Mouse (Mus musculus): ENCODE results near the gene Efna2. TPM values are rescaled to one million over a fixed set of nuclear protein-coding genes. Genes with fewer than 3 reads are reported as not detected.
"Not testable (repeated sequence)": the region's sequence is repeated elsewhere in the genome, so short reads cannot be mapped to it uniquely, and the experiment has no call there.

The Efna2 gene
- total and polyA plus RNA-seq, 3 experiments: 1.8 to 10.2 (median 5.2) TPM

DNA sequence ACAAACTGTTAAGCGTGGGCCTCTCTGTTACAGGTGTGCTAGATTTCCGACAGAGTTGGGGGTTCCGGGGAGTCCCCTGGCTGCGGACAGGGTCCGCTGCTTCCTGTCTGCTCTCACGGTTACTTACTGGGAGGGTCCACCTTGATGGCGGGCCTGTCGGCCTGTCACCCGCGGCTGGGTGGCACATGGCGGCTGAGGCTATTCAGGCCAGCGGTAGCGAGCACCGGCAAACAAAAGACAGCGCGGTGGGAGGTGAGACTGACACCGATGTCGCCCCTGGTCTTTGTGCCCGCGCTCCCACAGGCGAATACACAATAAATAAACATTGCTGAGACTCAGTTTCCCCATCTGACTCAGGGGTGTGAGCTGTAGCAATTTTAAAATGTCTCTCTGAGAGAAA is 10.7 kb downstream of the Efna2 start:
- DNase-seq: no peak

DNA sequence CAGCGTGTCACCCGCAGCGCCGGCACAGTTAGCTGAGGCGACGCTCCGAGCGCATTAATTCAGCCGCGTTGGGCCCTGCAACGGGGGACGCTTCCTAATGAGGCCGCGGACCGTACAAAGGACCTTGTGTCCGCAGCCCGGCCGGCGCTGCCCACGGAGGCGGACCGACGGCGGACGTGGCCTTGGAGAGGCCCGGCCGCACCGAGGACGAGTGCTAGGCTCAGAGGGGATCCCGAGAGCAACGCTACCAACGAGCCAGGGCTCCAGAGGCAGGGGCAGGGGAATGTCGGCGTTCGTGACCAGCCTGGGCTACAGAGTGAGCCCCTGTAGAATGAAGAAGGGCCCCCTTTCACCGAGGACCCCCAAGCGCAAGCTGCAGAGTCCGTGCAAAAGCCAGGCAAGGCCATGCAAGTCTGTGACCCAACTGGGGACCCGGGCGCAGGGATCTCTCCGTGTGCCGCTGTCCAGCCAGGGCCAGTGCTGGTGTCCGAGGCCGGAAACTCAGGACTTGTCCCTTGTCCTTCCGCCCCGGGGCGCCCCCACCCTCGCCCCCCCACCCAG is 11.3 kb downstream of the Efna2 start:
- DNase-seq: peak; percentile 77

DNA sequence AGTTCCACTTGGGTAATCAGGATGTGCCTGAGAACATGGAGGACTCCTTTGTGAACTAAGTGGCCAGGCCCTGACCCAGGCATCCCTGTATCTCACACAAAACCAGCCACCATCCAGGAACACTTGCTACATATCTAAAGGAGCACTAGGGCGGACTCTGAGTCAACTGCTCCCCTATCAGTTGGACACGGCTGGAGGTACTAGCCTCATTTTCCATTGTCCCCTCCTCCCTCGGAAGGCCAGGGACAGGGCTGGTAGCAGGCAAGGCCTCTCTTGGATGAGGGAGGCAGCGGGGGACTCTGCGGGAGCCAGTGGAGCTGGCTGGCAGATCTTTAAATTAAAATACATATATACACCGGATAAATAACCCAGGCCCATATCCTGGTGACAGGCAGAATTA is 14.7 kb downstream of the Efna2 start:
- no peak for DNase-seq

DNA sequence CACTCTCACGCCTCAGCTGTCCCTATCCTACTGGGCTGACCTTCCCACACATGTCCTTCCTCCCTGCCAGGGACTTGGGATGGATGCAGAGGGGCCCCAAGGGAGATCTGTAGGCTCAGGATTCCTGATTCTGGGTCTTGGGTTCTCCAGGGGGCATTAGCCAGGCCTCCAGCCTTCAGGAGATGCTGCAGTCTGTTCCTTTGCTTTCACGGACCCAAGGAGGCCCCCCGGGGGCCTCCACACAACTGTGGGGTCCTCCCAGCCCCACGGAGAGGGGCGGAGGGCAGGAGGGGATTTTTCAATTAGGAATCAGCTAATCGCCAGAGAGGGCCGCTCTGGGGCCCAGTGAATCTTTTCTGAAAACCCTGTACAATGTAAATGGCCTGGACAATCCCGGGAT is 15.2 kb downstream of the Efna2 start:
- no peak for DNase-seq

DNA sequence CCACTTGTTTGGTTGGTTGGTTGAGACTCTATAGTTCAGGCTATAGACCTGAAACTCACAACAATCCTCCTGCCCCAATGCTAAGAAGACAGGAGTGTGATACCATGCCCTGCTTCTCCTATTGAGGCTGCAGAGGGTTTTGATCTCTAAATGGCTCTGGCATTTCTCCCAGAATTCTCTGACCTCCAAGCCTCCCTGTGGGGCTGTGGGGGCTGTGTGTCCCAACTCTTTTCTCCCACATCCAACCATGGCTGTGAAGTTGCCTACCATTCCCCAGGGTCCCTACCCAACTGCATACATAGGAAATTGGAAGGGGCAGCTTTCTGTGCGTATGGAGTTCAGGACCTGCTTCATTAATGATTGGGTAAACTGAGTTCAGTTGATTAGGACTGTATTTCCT is 16.9 kb downstream of the Efna2 start:
- DNase-seq: no peak

DNA sequence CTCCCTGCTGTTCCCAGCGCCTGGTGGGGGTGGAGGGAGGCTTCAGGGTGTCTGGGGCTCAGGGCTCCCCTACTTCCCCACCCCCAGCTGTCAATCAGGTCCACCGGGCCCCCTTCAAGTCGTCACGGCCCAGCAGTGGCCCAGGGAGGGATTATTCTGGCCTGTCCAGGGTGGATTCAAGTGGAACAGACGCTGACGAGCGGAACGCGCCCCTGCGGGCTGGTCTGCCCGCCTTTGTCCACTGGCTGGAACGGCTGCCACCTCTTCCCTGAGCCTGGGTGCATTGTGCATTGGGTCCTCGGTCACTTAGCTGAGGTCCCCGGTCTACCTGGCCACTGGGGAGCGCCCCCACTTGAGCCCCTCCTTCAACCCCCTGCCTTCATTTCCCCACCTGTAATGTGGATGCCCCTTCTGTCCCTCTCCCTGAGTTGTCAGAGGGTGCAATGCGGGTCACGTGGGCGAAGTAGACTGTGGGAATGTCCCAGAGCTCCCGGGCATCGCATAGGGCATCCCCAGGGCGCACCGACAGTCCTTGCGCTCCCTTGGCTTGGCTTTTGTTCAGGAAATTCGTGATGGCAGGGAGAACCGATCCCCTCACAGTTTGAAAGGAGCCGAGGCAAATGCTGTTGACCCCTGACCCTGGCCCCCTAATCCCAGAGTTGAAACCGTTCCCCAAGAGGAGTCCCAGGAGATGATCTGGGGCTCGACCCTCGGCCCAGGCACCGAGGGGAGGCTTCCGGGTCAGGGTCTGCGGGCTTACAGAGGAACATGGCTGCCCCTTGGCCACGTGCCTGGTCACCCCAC is 17.7 kb downstream of the Efna2 start:
- no peak for DNase-seq

DNA sequence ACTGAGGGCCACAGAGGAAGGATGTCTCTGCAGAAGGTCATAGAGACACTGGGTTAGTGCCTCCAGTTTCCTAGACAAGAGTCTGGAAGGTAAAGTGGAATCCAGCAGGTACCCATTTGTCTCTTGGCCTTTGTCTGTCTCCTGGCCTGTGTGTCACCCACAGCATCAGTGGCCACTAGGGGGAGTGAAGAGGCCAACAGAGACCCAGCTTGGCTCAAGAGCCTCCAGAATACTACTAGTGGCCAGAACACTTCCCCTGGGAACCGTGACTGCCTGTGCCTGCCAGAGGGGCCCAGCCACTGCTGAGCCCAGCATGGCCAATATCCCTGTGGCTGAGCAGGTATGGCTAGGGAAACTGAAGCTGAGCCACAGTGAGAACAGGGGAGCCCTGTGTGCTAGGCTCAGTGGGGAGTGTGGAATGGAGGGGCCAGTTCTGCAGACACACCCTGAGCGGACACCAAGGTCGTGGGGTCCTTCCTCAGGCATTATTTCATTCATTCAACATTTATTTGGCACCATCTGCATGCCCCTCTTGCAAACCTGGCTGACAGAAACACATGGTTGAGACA is 20.2 kb downstream of the Efna2 start:
- peak; percentile 85 for DNase-seq

DNA sequence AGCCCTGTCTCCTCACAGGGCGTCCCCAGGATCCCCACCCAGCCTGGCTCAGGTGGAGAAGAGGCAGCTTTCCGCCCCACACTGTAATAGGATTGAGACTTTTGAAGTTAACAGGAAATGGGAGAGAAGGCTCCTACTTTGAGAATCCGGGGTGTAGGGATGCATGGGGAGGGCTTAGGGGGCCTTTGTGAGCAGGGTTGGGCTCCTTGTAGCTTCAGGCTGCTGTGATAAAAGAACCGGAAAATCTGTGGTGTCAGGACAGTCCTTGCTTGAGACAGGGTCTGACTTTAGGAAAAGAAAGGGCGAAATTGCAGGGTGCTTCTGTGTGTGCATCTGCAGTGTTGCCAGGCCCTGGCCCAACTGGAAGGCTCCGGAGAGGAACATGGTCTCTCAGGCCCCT is 21.2 kb downstream of the Efna2 start:
- no peak for DNase-seq

DNA sequence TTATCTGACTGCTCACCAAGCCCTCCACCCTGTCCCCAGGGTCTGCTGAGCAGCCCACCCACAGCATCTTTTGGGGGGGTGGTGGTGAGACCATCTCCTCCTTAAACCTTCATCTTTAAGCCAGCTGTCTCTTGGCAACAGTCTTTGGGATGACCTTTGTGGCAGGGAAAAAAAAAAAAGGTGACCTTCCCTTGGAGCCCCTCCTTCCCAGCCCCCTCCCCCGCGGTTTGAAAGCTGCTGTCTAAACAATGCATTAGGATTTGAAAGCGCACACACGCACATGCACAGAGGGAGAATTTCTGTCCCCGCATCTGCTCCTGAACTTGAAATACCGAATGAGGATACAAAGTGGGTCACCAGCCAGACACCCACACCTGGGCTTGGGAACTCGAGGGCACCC is 24.8 kb downstream of the Efna2 start:
- DNase-seq: no peak

DNA sequence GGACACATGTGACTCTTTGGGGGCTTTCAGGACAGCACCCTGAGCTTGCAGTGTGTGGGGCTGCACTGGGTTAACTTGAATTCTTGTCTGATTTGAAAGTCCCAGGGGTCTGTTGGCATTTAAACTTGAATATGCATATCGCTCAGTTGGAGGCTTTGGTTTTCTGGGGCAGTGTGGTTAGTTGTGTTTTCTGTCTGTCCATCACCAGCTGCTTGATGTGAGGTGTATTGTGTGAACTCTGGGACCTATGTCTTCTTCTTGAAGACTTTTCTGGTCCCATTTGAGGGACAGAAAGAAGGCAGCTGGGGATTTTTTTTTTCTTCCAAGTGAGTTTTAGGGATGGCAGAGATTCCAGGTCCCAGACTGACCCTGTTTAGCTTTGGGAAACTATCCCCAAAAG is 27.9 kb downstream of the Efna2 start:
- DNase-seq: no peak

DNA sequence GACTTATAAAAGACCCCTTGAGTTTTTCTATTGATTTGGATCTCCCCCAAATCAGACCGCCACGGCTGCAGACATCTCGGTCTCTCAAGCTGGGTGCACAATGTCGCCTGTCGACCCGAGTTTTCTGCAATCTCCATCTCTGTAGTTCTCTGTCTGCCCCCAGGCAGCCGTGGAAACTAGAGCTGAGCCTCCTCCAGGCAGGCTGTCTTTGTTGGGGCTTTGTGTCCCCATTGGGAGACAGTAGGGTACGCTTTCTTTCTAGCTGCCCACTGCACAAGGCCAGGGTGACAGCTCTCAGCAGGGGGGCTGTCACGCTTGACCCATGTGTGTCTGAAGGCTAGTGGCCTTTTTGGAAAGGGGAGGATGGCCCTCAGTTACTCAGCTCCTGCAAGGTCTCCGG is 28.4 kb downstream of the Efna2 start:
- DNase-seq: no peak

DNA sequence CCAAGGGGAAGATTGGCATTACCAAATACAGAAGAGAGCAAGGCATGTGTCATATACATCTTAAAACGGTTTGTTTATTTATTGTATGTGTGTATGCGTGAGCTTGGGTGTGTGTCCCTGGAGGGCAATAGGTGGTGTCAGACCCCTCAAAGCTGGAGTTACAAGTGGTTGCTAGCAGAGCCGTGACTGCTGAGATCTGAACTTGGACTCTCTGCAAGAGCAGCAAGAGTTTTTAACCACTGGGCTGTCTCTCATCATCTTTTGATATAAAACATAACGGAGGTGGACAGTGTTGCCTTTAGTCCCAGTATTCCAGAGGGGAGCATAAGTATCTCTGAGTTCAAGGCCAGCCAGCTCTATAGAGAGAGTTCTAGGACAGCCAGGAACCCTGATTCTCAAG is 29.0 kb downstream of the Efna2 start:
- no peak for DNase-seq

DNA sequence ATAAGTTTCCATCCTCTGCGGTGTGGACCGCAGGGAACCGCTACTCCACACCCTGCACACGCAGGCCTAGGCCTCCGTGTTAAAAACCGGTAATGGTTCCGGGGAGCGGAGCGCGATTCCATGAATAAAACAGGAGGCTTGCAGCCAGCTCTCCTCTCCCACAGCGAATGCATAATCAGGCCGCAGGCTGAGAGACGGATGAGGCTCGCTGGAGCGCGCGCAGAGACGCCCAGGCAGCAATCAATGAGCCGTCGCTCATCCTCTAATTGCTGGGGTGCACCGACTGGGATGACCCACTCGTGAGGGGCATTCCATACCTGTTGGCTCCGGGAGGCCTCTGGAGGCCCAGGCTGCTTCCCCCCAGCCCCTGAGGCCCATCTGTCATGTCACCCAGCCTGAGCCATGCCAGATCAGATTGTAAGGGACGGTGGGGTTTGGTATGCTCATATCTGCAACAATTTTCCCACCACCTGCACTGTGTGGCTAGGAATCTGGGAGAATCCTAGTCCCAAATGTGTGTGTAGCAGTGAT is 29.6 kb downstream of the Efna2 start:
- no peak for DNase-seq

DNA sequence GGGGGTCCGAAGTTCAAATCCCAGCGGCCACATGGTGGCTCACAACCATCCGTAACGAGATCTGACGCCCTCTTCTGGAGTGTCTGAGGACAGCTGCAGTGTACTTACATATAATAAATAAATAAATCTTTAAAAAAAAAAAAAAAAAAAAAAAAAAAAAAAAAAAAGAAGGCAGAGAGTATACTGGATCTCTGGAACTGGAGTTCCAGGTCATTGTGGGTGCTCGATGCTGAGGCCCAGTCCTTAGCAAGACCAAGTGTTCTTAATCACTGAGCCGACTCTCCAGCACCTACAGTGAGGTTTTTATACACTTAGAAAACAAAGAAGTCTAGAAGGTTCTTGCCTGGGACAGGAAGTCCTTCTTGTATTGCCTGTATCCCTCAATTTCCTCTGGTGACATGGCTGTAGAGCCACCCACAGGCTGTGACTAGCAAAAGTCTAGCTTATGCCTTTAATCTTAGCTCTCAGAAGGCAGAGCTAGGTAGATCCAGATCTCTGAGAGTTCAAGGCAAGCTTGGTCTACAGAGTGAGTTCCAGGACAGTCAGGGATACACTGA is 32.3 kb downstream of the Efna2 start:
- not testable (repeated sequence) for DNase-seq

DNA sequence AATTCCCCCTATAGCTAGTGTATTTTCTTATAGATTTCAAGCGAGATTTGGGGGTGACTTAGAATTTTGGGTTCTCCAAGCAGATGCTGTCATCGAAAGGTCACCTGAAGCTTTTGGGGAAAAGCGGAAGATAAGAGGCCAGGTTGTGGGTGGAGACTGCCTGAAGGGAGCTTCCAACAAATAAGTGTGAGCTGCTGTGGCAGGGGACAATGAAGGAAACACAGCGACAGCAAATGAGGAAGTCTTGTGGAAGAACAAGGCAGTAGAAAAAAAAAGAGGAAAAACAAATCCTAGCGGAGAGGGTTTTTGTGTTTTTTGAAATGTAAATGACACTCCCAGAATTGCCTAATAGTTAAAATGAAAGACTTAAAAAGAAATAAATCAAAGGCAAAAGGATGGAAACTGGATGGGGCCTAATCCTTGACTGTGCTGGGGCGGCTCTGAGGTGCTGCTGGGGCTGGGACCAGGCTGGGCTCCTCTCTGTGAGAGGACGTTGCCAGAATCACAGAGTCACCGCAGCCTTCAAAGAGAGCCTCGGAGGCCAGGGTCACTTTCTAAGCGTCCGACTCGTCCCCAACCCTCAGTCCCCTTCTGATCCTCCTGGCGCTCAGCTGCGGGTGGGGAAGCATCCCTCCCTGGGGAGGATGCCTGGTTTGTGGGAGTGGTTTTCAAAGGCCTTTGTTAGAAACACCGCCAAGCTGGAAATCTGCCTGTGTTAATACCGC is 35.9 kb downstream of the Efna2 start:
- DNase-seq: no peak

DNA sequence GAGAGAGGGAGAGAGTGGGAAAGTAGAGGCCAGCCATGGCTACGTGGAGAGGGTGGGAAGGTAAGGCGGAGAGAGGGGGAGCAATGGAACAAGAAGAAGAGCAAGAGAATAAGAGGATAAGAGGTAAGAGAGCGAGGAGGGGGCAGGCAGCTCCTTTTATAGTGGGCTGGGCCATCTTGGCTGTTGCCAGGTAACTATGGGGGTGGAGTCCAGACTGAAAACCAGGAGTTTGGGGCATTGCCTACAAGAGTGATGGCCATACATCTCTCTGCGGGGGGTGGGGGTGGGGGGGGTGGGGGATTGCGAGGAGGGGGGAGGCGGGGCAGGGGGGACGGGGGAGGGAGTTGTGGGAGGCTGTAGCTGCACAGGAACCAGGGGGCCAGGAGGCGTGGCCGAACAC is 41.4 kb downstream of the Efna2 start:
- DNase-seq: no peak

DNA sequence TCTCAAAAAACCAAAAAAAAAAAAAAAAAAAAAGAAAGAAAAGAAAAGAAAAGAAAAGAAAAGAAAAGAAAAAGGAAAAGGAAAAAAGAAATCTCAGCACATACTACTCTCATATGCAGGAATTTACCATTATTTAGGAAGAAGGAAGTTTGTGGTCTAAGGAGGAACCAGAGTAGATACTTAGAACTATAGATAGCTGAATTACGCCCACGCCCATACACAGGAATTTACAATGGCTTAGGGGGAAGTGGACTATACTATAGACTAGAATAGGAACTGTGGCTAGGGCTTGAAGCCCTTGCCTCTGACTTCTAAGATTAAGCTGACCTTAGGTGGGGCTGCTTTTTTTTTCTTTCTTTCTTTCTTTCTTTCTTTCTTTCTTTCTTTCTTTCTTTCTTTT is 43.9 kb downstream of the Efna2 start:
- not testable (repeated sequence) for DNase-seq

DNA sequence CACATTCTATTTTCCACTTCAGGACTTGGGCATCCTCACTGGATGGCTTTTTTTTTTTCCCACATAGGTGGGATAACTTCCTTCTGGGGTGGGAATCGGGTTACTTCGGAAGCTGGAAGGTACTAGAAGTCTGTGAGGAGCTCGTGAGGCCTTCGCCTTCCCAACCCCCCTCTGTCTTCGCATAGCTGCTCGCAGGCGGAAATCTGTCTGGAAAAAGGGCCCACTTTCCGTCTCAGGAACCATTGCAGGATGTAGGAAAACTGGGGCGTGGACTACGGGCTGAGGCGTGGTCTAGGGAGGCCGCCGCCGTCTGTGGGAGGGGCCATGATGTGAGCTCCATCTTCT is 46.8 kb downstream of the Efna2 start:
- DNase-seq: no peak

DNA sequence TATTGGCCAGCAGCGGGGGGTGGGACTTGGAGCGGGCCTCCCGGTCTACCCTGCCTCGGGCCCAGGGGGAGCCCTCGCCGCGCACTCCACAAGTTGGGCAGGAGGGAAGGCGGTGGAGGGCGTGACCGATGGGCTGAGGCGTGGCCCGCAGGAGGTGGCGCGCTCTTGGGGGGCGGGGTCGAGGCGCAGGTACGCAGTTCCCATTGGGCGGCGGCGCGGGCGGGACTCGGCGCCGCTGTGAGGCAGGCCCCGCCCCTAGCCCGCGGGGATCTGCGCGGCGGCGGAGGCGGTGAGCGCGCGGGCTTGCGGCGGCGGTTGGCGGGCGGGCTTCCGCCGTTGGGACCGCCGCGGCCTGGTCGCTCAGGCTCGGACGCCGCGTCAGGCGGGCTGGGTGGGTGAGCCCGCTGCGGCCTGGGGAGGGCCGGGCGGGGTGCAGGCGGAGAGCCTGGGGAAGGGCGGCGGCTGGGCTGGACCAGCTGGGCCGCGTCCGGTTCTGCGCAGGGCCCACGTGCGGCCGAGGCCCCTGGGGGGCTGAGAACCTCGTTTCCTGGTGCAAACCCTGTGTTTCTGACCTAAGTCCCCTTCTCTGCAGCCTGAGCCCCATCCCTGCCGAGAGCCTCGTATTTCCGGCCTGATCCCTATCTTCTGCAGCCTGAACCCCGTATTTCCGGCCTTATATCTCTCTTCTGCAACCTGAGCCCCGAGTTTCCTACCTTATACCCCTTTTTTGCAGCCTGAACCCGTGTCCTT is 47.3 kb downstream of the Efna2 start, which contains the start of gene Mum1:
Mum1 (plus strand) TSS at position 19 of the 750 bp plus-strand sequence.
- DNase-seq: peak; percentile 100

DNA sequence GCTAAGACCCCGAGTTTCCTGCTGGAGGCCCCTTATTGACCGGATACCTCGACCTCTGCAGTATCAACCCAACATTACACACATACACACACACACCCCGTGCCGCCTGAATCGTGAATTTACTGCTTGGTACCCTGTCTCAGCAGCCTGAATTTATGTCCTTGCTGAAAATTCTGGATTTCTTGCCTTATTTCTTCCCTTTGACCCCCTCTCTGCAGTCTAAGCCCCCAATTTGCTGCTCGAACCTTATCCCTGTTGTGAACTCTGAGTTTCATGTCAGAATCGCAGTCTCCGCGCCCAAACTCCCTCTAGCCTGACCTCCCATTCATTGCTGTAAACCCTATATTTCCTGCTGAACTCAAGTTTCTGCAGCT is 47.9 kb downstream of the Efna2 start:
- no peak for DNase-seq

DNA sequence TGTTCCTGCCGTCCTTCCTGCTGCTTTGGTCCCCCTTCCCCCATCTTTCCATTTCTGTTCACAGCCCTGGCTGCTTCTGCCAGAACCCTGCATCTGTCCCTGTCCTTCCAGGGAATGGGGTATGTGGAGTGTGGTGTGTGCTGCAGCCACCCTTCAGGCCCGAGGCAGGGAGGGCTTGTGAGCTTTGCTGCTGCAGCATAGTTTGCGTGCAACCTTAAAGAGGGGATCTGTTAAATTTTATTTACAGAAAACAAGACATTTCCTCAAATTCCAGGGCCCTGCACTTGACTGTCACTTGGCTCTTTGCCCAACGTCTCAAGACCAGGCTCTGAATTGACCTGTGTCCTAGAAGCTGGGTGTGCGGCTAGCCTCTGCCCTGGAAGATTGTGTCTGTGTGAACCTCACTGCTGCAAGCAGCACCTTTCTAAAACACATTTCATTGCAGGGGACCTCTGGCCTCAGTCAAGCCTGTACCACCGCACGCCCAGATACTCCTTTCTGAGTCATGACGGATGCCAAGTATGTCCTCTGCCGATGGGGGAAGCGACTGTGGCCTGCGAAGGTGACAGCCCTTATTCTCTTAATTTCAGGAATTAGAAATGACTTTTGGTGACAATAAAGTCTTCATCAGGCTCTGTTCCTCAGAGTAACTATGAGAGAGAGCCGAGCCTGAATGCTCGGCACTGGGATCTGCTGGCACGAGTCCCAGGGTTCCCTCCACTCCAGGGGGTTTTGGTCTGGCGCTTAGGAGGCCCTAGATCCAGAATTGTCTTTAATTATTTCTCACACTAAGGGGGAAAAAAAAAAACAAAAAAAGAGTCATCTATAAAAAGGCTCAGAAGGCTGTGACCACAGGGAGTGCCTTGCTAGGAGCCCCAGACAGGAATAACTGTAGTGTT is 48.8 kb downstream of the Efna2 start:
- no peak for DNase-seq
